Mouse (Mus musculus) ES-Bruce4 (cell line): ENCODE measurements at regions not wholly inside any gene's neighbourhood (a gene's known extent, or its start where the extent isn't known, plus 50 kb on each side); places are given as distances from the start of the nearest gene placed in this dataset.

Experiments used
- H3K27ac ChIP-seq: 2 replicates; pipeline ENCODE4 v1.5.1; 2012; ENCODE audit warnings: low read length, inconsistent platforms; ENCODE audit not compliant: insufficient read depth
- H3K27me3 ChIP-seq: 2 replicates; pipeline ENCODE4 v1.6.1; 2012; ENCODE audit warnings: mild to moderate bottlenecking, low read length, inconsistent platforms; ENCODE audit not compliant: control insufficient read depth, poor library complexity, insufficient read depth, severe bottlenecking
- H3K36me3 ChIP-seq: 2 replicates; pipeline ENCODE4 v1.6.1; 2012; ENCODE audit warnings: inconsistent platforms, mild to moderate bottlenecking, low read length, moderate library complexity; ENCODE audit not compliant: control insufficient read depth, poor library complexity, insufficient read depth, severe bottlenecking
- H3K4me1 ChIP-seq: one replicate; pipeline ENCODE4 v1.8.1; 2011; ENCODE audit warnings: low read length; ENCODE audit not compliant: control insufficient read depth, insufficient read depth
- H3K4me3 ChIP-seq: 2 replicates; pipeline ENCODE4 v1.5.1; 2011; ENCODE audit warnings: low read depth, mild to moderate bottlenecking, low read length
- H3K9ac ChIP-seq: 2 replicates; pipeline ENCODE4 v1.6.1; 2012; ENCODE audit warnings: low read depth, mild to moderate bottlenecking, inconsistent platforms; ENCODE audit not compliant: poor library complexity, severe bottlenecking
- H3K9me3 ChIP-seq: replicated peaks from 2 replicates; pipeline ENCODE4 v1.6.1; 2012; ENCODE audit warnings: mild to moderate bottlenecking, low read length, inconsistent platforms; ENCODE audit not compliant: control insufficient read depth, poor library complexity, insufficient read depth, severe bottlenecking
- CTCF ChIP-seq: IDR thresholded peaks from one replicate; pipeline ENCODE4 v1.8.1; 2011; ENCODE audit warnings: low read depth, low read length
- EP300 ChIP-seq: IDR thresholded peaks from 2 replicates; pipeline ENCODE4 v1.6.1; 2011; ENCODE audit warnings: low read depth, low read length; ENCODE audit not compliant: insufficient read depth
- POLR2A ChIP-seq: IDR thresholded peaks from one replicate; pipeline ENCODE4 v1.8.1; 2011; ENCODE audit warnings: low read length; ENCODE audit not compliant: insufficient read depth

GRCm38 (mm10) chr2:109619676-109620075, 54.8 kb upstream of the Bdnf start:
- Histone ChIP-seq H3K27ac (no peak overlapping the region), H3K9ac (no peak overlapping the region), H3K4me3 (no peak overlapping the region), H3K27me3 (no peaks in the 10 kb centered on the region), H3K36me3 (no peaks in the 10 kb centered on the region), H3K4me1 (no peaks in the 10 kb centered on the region), H3K9me3 (no peaks in the 10 kb centered on the region)
- TF ChIP-seq POLR2A (no peak), CTCF (no peak), EP300 (no peak)

GRCm38 (mm10) chr2:109621595-109621994, 52.9 kb upstream of the Bdnf start:
- Histone ChIP-seq H3K27me3 (no peaks in the 10 kb centered on the region), H3K36me3 (no peaks in the 10 kb centered on the region), H3K4me3 (no peak overlapping the region), H3K9me3 (no peaks in the 10 kb centered on the region), H3K4me1 (peaks cover under 1% of the 10 kb centered on the region), H3K9ac (no peak overlapping the region), H3K27ac (no peak overlapping the region)
- TF ChIP-seq CTCF = no peak
- no peak for TF ChIP-seq EP300
- TF ChIP-seq POLR2A = no peak
